Mouse (Mus musculus): Measurements from ENCODE around the gene Mta1. TPM values are rescaled to one million over a fixed set of nuclear protein-coding genes. Genes with fewer than 3 reads are reported as not detected.

The Mta1 gene
- polyA plus RNA-seq, 1 experiment from 2014 or later = 22.0 TPM

GRCm38 (mm10) chr12:113134502-113134901, 36.4 kb downstream of the Mta1 start:
- no peak for ATAC-seq (ENCODE audit: low FRiP score, low TSS enrichment)
- no peak for DNase-seq
- Histone ChIP-seq H3K27me3 (ENCODE audit: control insufficient read depth, insufficient read depth, low read length) (no peaks in the 10 kb centered on the region), H3K4me2 (ENCODE audit: low read length) (no peak overlapping the region), H3K36me3 (ENCODE audit: control insufficient read depth, insufficient read depth, low read length) (peaks cover 93% of the 10 kb centered on the region), H3K9me3 (ENCODE audit: control insufficient read depth, low read length) (no peaks in the 10 kb centered on the region), H3K4me1 (ENCODE audit: control insufficient read depth, insufficient read depth, low read length) (peaks cover 12% of the 10 kb centered on the region), H3K9ac (replicated peaks; ENCODE audit: low read length) (no peak overlapping the region), H3K4me3 (replicated peaks; ENCODE audit: low read depth, low read length) (no peak overlapping the region), H3K27ac (replicated peaks; ENCODE audit: low read depth, low read length) (no peak overlapping the region)
- WGBS = 95% methylated on average over 4 of the region's 4 CpGs

GRCm38 (mm10) chr12:113135401-113135800, 37.3 kb downstream of the Mta1 start:
- no peak for ATAC-seq (ENCODE audit: low FRiP score, low TSS enrichment)

GRCm38 (mm10) chr12:113136492-113137020, 38.5 kb downstream of the Mta1 start:
- no peak for ATAC-seq (ENCODE audit: low FRiP score, low TSS enrichment)
- H3K9me3 ChIP-seq (ENCODE audit: control insufficient read depth, low read length) = no peaks in the 10 kb centered on the region

More at GRCm38 (mm10) chr12:113135401-113135800, 37.3 kb downstream of the Mta1 start:
- Histone ChIP-seq H3K4me2 (ENCODE audit: low read length) (no peak overlapping the region), H3K4me1 (ENCODE audit: control insufficient read depth, insufficient read depth, low read length) (peaks cover 14% of the 10 kb centered on the region), H3K9ac (replicated peaks; ENCODE audit: low read length) (no peak overlapping the region), H3K4me3 (replicated peaks; ENCODE audit: low read depth, low read length) (no peak overlapping the region), H3K36me3 (ENCODE audit: control insufficient read depth, insufficient read depth, low read length) (peaks cover 84% of the 10 kb centered on the region), H3K9me3 (ENCODE audit: control insufficient read depth, low read length) (no peaks in the 10 kb centered on the region), H3K27me3 (ENCODE audit: control insufficient read depth, insufficient read depth, low read length) (no peaks in the 10 kb centered on the region), H3K27ac (replicated peaks; ENCODE audit: low read depth, low read length) (no peak overlapping the region)
- no peak for DNase-seq
- WGBS = 96% methylated on average over 7 of the region's 7 CpGs

GRCm38 (mm10) chr12:113137260-113138213, 39.5 kb downstream of the Mta1 start:
- Histone ChIP-seq H3K4me3 (replicated peaks; ENCODE audit: low read depth, low read length) (no peak overlapping the region), H3K4me2 (ENCODE audit: low read length) (no peak overlapping the region), H3K9me3 (ENCODE audit: control insufficient read depth, low read length) (no peaks in the 10 kb centered on the region), H3K9ac (replicated peaks; ENCODE audit: low read length) (no peak overlapping the region), H3K36me3 (ENCODE audit: control insufficient read depth, insufficient read depth, low read length) (peaks cover 63% of the 10 kb centered on the region), H3K27ac (replicated peaks; ENCODE audit: low read depth, low read length) (no peak overlapping the region), H3K27me3 (ENCODE audit: control insufficient read depth, insufficient read depth, low read length) (no peaks in the 10 kb centered on the region), H3K4me1 (ENCODE audit: control insufficient read depth, insufficient read depth, low read length) (peaks cover 31% of the 10 kb centered on the region)
- DNase-seq (no peak), ATAC-seq (ENCODE audit: low FRiP score, low TSS enrichment) (no peak)
- 89% methylated on average over 18 of the region's 18 CpGs for WGBS

More at GRCm38 (mm10) chr12:113136492-113137020, 38.5 kb downstream of the Mta1 start:
- Histone ChIP-seq H3K4me1 (ENCODE audit: control insufficient read depth, insufficient read depth, low read length) (peaks cover 21% of the 10 kb centered on the region), H3K4me2 (ENCODE audit: low read length) (no peak overlapping the region), H3K9ac (replicated peaks; ENCODE audit: low read length) (no peak overlapping the region), H3K36me3 (ENCODE audit: control insufficient read depth, insufficient read depth, low read length) (peaks cover 73% of the 10 kb centered on the region), H3K27me3 (ENCODE audit: control insufficient read depth, insufficient read depth, low read length) (no peaks in the 10 kb centered on the region), H3K4me3 (replicated peaks; ENCODE audit: low read depth, low read length) (no peak overlapping the region), H3K27ac (replicated peaks; ENCODE audit: low read depth, low read length) (no peak overlapping the region)
- no peak for DNase-seq
- WGBS = 82% methylated on average over 17 of the region's 17 CpGs

GRCm38 (mm10) chr12:113138291-113138690, 40.2 kb downstream of the Mta1 start:
- H3K27me3 ChIP-seq (ENCODE audit: control insufficient read depth, insufficient read depth, low read length) = no peaks in the 10 kb centered on the region
- H3K9ac ChIP-seq (replicated peaks; ENCODE audit: low read length) = no peak overlapping the region
- ATAC-seq (ENCODE audit: low FRiP score, low TSS enrichment) (no peak), DNase-seq (no peak)
- no peak overlapping the region for H3K4me2 ChIP-seq (ENCODE audit: low read length)
- H3K4me1 ChIP-seq (ENCODE audit: control insufficient read depth, insufficient read depth, low read length) = peaks cover 37% of the 10 kb centered on the region
- H3K36me3 ChIP-seq (ENCODE audit: control insufficient read depth, insufficient read depth, low read length) = peaks cover 56% of the 10 kb centered on the region
- 76% methylated on average over 6 of the region's 6 CpGs for whole genome bisulfite sequencing
- no peak overlapping the region for H3K4me3 ChIP-seq (replicated peaks; ENCODE audit: low read depth, low read length)
- H3K9me3 ChIP-seq (ENCODE audit: control insufficient read depth, low read length) = no peaks in the 10 kb centered on the region
- H3K27ac ChIP-seq (replicated peaks; ENCODE audit: low read depth, low read length) = 0 out of 2 replicates have a peak overlapping the region, but pooled peaks have one; percentile 84

GRCm38 (mm10) chr12:113138901-113139864, 41.1 kb downstream of the Mta1 start:
- Histone ChIP-seq H3K9ac (replicated peaks; ENCODE audit: low read length) (peak overlapping the region; percentile 51), H3K27ac (replicated peaks; ENCODE audit: low read depth, low read length) (peak overlapping the region; percentile 84), H3K9me3 (ENCODE audit: control insufficient read depth, low read length) (no peaks in the 10 kb centered on the region), H3K4me1 (ENCODE audit: control insufficient read depth, insufficient read depth, low read length) (peaks cover 37% of the 10 kb centered on the region), H3K4me3 (replicated peaks; ENCODE audit: low read depth, low read length) (peak overlapping the region; percentile 61), H3K27me3 (ENCODE audit: control insufficient read depth, insufficient read depth, low read length) (no peaks in the 10 kb centered on the region), H3K36me3 (ENCODE audit: control insufficient read depth, insufficient read depth, low read length) (peaks cover 56% of the 10 kb centered on the region), H3K4me2 (ENCODE audit: low read length) (peak overlapping the region; percentile 68)
- DNase-seq (peak; percentile 57), ATAC-seq (ENCODE audit: low FRiP score, low TSS enrichment) (no peak)
- WGBS = 31% methylated on average over 11 of the region's 11 CpGs

- WGBS = under 1% methylated on average over 68 of the region's 68 CpGs
- Histone ChIP-seq H3K9ac (replicated peaks; ENCODE audit: low read length) (peak within 1 kb of the TSS; percentile 51), H3K9me3 (ENCODE audit: control insufficient read depth, low read length) (no peaks in the 10 kb centered on the region), H3K27ac (replicated peaks; ENCODE audit: low read depth, low read length) (peak within 1 kb of the TSS; percentile 84), H3K4me3 (replicated peaks; ENCODE audit: low read depth, low read length) (peak within 1 kb of the TSS; percentile 61), H3K27me3 (ENCODE audit: control insufficient read depth, insufficient read depth, low read length) (no peaks in the 10 kb centered on the region), H3K36me3 (ENCODE audit: control insufficient read depth, insufficient read depth, low read length) (peaks cover 56% of the 10 kb centered on the region), H3K4me2 (ENCODE audit: low read length) (peak within 1 kb of the TSS; percentile 68), H3K4me1 (ENCODE audit: control insufficient read depth, insufficient read depth, low read length) (peaks cover 37% of the 10 kb centered on the region)
- ATAC-seq (ENCODE audit: low FRiP score, low TSS enrichment) (peak; percentile 91), DNase-seq (peak; percentile 95)
These were observed 42.0 kb downstream of the Mta1 start, which contains the start of gene Crip2 for GRCm38 (mm10) chr12:113139908-113140615. Crip2 (plus strand) TSS chr12:113140236.
